Mouse (Mus musculus): Measurements from ENCODE around the gene Eftud2. TPM values are rescaled to one million over a fixed set of nuclear protein-coding genes. Genes with fewer than 3 reads are reported as not detected.
A peak's percentile ranks its signal among the peaks of the same experiment; 100 is the strongest.

Eftud2 gene
- 10 to 100 TPM; 24.5 to 24.7 TPM for total RNA-seq (2021)
- long read RNA-seq, experiment 1, transcript Eftud2-201 (28 exons, 3,324 nt) = major isoform, 47 of 52 reads
- long read RNA-seq, experiment 1, partial matches to known transcripts = 2 of 52 reads
- long read RNA-seq, experiment 1, other reads (novel, unspliced or antisense) = 3 of 52 reads
- long read RNA-seq, experiment 2, transcript Eftud2-201 (28 exons, 3,324 nt) = major isoform, 26 of 31 reads
- long read RNA-seq, experiment 2, partial matches to known transcripts = 4 of 31 reads
- long read RNA-seq, experiment 2, other reads (novel, unspliced or antisense) = 1 of 31 reads

DNA sequence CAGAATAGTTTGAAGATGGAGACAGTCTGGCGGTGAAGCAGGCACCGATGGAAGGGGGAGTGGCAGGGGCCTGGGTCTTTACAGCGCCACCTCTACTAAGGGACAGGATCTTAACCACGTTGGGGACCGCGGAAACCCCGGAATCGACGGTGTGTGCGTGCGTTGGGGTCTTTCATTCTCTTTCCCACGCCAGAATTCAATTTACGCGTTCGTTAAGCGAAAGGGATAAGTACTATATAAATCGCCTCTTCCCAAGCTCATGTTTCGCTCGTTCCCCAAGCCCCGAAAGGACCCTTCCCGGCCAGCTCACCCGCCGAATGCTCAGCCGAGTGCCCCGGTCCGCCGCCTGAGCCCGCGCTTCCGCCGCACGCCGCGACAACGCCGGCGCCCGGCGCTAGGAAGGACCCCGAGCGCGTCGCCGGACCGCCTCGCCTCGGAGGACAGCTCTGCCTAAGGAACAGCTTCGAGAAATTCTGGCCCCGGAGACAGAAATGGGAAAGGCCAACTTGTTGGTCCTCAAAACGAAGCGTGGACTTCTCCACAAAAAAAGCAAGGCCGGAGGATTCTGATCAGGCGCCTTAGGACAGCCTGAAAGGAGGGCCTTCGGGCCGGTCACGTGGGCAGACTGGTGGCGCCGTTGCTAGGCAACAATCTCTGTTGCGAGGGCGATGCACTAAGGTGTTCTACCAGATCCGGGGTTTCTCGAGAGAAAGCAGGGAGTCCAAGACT, at the start of gene Eftud2, which contains the start of gene Ccdc103:
Gene Eftud2, minus strand, starts transcription at position 401 of the 729 bp plus-strand sequence.
Gene Ccdc103, plus strand, starts transcription at position 620 of the 729 bp plus-strand sequence.
- peak; percentile 95 for DNase-seq (ENCODE audit: low spot score)

DNA sequence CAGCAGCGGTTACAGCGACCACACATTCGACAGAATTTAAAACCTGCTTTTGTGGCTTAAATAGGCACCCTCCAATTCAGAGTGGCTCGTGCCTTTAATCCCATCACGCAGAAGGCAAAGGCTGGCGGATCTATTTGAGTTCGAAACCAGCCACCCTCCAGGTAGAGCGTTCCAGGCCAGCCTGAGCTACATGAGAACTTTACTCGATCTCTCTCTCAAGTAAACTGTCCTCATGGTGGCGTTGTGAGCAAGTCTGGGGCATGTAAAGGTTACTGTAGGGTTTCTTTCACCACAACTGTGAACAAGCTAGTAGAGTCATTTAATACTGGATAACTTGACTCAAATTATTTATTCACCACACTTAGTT, 44.5 kb upstream of the Eftud2 start:
- DNase-seq (ENCODE audit: low spot score) = no peak

DNA sequence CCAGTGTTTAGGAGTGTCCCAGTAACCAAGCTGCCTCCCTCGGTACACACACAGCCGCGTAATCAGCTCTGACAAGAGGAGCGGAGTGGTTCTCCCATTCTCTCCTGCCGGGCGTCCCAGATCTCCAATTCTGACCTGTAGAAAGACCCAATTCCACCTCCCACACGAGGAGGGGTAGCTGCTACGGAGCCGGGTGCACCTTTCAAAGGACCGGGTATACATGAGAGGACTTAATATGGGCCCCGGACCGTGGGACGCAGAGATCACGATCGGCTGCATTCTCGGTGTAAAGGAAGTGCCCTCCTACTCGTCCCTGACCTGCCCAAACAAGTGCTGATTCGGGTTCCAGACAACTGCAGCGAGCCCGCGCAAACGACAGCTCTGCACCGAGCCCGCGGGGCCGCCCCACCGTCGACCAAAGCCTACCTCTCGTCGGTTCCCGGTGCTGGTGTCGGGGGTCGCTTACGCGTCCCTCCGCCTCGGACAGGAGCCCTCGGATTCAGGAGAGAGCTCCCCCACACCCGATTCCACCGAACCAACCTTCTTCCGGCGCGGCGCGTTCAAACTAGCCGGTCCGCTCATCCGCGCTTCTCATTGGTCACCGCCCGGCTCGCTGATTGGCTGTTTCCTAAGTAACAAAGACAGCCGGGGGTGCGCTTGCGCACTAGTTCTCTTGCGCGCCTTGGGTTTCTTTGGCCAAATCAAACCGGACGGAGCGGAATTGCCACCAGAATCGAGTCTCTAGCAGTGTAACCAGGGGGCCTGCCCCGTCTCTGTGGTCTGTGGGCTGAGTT, 44.0 kb upstream of the Eftud2 start, which contains the start of gene Kif18b:
Gene Kif18b, minus strand, starts transcription at position 568 of the 794 bp plus-strand sequence.
- DNase-seq (ENCODE audit: low spot score) = peak; percentile 93

DNA sequence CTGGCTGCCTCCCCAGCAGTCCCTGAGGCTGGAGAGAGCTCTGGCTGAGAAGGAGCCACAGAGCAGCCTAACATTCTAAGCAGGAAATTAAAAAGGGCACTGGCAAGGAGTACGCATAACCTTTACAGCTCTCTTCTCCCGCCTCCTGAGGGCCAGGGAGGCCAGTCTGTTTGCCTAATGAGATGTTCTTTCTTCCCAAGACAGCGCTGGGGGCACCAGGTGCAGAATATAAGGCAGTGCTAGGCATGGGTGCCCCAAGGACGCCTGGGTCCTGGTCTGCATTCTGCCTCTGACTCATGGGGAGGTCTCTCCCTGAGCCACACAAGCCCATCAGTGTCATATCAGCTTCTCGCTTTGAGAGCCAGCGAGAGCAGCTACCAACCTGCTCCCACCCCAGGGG, 40.7 kb upstream of the Eftud2 start:
- DNase-seq (ENCODE audit: low spot score) = no peak

DNA sequence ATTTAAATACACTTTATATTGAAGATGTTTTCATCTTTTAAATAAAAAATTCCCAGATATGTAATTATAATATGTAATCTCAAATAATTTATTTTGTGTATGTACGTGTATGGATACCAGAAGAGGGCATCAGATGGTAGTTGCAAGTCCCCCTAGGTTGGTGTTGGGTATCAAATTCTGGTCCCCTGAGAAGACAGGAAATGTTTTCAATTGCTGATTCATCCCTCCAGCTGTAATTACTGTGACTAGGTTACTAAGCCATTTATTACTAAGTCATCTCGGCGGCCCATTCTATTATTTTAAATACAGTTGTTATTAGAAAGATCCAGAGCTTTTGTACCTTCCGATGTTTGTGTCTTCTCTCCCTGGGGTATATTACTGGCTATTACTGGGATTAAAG, 37.3 kb upstream of the Eftud2 start:
- DNase-seq (ENCODE audit: low spot score) = no peak

DNA sequence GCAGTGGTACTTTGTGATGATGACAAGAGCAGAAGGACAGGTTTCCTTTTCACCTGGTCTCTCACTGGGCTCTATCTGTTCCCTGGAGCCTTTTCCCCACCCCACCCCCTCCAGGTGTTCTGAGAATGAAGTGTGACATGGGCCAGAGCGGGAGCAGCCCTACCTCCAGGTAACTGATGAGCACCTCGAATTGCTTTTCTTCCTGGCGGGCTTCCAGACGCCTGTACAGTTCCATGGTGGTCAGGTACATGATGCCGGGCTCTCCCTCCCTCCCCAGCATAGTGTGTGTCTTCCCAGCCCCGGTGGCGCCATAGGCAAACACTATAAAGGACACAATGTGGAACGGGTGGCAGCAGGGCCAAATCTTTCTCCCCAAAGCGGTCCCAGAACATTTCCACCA, 34.6 kb upstream of the Eftud2 start:
- DNase-seq (ENCODE audit: low spot score) = no peak

DNA sequence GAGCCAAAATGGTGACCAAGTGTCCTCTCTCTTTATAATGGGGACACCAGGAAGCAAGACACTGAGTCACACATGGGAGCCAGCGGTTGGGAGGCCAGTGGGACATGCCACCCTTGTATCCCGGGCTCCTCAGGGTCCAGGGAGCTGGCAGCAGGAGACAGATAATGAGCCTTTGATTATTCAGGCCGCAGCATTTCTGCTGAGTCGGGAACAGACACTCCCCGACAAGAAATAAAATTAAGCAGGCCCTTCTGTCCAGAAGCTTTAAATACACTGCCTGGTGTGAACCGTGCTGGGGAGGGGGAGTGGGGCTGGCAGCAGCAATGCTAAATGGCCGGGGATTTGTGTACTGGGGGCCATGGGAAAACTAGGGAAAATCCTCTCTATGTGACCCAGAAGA, 30.6 kb upstream of the Eftud2 start:
- DNase-seq (ENCODE audit: low spot score) = no peak

DNA sequence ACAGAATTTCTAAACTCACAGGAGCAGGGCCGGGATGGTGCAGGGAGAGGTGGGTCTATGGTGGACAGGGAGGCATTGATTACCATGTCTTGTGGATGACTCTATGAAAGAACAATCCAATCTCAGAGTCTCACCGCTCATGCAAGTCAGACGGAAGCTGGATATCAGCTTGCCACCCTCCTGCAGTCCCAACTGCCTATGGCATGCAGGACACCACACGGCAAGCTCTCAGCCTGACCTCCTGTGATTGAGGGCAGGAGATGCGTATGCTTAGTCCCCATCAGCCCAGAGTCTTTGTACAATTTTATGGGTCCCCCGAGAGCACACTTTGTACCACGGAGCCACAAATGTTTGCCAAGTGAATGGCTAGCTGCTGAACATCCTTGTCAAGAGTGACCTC, 22.9 kb upstream of the Eftud2 start:
- DNase-seq (ENCODE audit: low spot score) = no peak

DNA sequence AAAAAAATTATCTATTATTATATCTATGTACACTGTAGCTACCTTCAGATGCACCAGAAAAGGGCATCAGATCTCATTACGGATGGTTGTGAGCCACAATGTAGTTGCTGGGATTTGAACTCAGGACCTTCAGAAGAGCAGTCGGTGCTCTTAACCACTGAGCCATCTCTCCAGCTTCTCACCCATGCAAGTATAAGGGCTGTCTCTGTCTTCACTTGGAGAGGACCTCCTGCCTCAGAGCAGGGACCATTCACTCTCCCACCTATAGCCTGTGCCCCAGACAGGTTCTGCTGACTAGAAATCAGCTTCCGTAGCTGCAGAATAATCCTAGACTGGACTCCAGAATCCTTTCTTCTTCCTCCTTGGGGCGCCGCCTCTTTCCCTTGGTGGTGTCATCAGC, 21.3 kb upstream of the Eftud2 start:
- no peak for DNase-seq (ENCODE audit: low spot score)

DNA sequence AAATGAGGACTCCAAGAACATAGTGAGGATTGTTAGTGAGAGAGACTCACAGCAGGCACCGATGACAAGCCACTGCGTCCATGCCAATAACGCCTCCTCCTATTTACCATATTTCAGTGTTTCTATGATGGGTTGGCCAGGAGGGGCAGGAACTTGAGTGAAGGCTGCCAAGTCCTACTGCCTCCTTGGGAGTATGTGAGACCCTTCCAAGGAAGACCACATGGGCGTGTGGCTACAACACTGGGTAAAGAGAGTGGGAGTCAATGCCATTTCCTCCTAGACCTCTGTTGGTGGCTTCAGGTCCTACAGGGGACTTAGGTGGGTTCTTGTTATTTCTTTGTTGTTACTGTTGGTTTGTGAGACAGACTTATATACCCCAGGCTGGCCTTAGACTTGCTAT, 20.4 kb upstream of the Eftud2 start:
- DNase-seq (ENCODE audit: low spot score) = no peak

DNA sequence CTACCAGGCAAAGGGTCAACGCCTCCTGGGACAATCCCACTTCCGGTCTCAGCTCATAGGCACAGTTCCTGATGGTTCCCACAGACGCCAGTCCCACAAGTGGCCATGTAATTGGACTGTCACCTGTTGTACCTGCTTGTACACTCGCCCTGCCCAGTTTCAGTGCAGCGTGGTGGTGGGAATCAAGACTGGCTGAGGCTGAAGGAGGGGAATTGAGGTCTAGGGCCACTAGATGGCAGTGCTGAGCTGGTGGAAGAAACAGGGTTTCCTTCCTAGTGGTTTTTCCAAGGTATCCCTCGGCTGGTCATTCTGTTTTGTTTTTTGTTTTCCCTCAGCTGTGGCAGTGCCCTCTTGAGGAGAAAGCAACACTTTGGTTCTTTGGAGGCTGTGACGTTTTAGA, 20.0 kb upstream of the Eftud2 start, which contains the start of gene Gfap:
Gene Gfap, minus strand, starts transcription at position 150 of the 400 bp plus-strand sequence.
- peak; percentile 79 for DNase-seq (ENCODE audit: low spot score)

DNA sequence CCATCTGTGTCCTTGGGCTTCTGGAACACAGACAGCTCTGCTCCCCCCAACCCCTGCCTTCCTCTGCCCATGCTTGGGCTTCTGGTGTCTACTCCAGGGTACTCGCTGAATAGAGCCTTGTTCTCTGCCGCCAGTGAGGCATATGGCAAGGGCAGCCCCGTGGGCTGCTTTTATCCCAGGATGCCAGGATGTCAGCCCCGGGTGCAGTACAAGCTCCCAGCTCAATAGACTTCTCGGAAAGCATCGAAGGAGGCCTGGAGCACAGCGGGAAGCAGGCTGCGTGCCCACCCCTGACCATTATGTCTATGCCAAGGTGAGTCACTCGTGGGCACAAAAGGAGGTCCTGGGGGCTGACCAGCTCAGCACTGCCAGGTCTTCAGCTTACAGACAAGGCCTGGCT, 17.6 kb upstream of the Eftud2 start:
- DNase-seq (ENCODE audit: low spot score) = no peak

DNA sequence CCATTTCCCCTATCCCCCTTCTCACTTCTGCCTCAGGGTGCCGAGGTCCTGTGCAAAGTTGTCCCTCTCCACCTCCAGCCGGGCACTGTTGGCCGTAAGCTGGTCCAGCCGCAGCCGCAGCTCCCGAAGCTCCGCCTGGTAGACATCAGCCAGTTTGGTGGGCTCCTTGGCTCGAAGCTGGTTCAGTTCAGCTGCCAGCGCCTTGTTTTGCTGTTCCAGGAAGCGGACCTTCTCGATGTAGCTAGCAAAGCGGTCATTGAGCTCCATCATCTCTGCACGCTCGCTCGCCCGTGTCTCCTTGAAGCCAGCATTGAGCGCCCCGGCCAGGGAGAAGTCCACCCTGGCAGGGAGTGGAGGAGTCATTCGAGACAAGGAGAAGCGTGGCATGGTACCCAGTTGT, 15.9 kb upstream of the Eftud2 start:
- no peak for DNase-seq (ENCODE audit: low spot score)

DNA sequence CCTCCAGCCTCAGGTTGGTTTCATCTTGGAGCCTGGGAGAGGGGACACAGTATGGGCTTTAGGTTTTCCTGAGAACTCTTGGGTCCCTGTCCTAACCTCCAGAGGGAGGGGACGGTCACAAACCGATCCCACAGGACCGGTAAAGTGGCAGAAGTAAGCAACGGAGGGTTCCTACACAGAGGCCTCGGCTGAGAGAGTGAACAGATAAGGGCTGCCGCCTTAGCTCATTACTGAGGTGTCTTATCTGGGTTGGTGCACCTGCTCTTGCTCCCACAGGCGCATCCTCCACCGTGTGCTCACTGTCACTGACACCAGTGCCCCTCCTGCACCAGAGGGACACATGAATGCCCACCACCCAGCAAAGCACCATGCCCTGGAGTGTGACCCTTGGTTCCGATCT, 15.0 kb upstream of the Eftud2 start:
- no peak for DNase-seq (ENCODE audit: low spot score)

DNA sequence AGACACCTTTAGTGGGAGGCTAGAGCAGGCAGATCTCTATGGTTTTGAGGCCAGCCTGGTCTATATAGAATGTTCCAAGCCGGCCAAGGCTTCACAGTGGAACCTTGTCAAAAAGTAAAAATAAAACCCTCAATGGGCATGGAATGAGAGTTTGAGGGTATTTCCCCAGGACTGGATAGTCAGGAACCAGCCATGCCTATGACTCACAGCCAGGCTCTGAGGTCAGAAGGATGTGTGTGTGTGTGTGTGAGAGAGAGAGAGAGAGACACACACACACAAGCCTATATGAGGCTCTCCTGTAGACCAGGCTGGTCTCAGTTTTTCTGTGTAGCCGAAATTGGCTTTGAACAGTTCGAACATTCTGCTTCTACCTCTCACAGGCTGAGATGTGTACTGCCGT, 13.9 kb upstream of the Eftud2 start:
- DNase-seq (ENCODE audit: low spot score) = no peak

DNA sequence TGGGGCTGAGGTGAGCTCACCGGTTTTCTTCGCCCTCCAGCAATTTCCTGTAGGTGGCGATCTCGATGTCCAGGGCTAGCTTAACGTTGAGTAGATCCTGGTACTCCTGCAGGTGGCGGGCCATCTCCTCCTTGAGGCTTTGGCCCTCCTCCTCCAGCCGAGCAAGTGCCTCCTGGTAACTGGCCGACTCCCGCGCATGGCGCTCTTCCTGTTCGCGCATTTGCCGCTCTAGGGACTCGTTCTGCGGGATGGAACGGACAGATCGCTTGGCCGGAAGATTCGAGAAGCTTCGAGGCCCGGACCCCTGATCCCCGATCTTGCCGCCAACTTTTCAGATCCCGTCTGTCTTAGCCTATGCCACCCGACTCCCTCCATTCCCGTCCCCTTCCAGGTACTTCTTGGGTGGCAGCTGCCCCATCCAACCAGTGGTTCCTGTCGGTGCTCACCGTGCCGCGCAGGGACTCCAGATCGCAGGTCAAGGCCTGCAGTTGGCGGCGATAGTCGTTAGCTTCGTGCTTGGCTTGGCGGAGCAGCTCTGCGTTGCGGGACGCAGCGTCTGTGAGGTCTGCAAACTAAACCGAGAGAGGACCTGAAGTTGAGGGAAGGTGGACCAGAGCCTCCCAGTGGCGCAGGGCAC, 12.3 kb upstream of the Eftud2 start:
- DNase-seq (ENCODE audit: low spot score) = peak; percentile 64

DNA sequence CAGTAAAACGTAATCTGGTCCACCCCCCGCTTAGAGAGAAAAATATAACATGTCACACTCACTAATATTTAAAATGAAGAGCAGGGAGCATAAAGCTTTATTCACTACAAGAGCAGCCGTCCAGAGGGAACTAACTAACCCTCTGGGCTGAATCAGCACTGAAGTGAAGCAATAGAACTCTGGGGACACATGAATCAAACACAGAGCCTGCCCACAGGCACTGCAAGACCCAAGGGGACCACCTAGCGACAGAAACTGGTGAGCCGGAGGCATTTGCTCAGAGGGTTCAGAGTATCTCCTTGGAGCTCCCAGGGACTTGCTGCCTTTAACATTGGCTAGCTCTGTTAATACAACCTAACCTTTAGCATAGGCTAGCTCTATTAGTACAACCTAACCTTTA, 9.3 kb upstream of the Eftud2 start:
- no peak for DNase-seq (ENCODE audit: low spot score)

DNA sequence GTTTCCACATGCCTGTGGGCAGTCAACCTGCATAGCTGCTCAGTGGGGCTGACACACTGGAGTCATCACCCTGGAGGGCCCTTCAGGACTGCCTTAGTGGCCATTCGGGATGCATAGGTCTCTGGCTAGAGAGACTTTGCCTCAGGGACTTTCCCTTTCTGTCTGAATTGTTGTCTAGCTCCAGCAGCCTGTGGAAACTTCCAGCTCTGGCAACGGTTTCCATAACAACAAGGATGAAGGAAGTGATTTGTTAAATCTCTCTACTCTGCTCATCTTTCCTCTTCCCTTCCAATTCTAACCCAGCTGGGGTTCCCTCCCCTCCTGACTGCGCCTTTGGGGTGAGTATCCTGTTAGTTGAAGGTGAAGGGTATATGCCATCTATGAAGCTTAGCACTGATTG, 7.3 kb upstream of the Eftud2 start:
- no peak for DNase-seq (ENCODE audit: low spot score)

DNA sequence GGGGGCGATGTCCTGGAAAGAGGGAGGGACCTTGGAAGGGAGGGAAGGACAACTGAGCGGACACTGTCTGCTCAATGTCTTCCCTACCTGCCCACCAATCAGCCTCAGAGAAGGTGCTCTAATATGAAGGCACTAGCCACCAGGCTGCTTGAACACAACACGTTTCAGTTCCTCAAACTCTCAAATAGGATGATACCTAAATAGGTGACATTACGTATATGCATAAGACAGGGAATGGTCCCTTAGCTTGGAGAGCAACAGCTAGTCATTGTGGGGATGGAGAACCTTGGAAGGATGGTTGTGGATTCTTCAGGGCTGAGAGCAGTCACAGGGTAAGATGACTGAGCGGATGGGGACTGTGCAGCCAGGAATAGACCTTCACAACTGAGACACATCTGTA, 6.6 kb upstream of the Eftud2 start:
- no peak for DNase-seq (ENCODE audit: low spot score)

DNA sequence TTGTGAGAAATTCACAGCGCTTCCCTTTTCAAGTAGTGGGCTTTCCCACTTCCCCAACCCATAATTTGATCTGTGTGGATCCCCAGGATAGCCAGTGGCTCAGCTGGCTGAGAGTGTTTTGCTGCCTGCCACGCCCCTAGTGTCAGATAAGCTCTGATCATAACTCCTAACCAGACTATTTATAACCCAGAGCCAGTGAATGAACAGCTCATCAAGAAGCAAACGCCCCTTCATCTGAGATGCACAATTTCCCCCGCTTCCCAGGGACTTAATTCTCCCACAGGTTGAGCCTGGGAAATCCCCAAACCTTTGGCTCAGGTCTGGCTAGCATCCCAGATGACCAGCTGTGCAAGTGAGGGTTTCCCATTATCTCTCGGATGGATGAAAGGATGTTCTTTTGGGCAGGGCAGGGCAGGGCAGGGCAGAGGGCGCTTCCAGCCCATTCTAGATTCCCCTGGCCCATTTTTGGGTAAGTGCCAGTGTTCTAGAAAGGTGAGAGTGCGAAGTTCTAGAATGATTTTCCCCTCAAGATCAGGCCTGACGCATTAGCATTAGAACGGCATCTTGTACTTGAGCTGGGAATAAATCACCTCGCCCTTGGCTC, 3.9 kb upstream of the Eftud2 start, which contains the start of gene Fam187a:
Gene Fam187a, plus strand, starts transcription at position 554 of the 604 bp plus-strand sequence.
- DNase-seq (ENCODE audit: low spot score) = no peak

All from gastrocnemius, adult 18-20 months (tissue).